Mouse (Mus musculus) adrenal gland, postnatal 36 days (tissue): ENCODE measurements around the gene Hist1h2af. TPM values are rescaled to one million over a fixed set of nuclear protein-coding genes. Genes with fewer than 3 reads are reported as not detected.
"Not testable (repeated sequence)": the region's sequence is repeated elsewhere in the genome, so short reads cannot be mapped to it uniquely, and the experiment has no call there.

Source experiments
- DNase-seq, 2 experiments: peaks; one replicate each; pipeline ENCODE4 v3.0.0; 2021; ENCODE audit warnings: mixed read lengths in 1 of 2
- total RNA-seq, 2 experiments: library from RNA; stranded (reverse); gene quantifications; 2 replicates each; pipeline ENCODE4 v1.2.3; 2021

Gene Hist1h2af
- total RNA-seq, 2 experiments from 2014 or later: 49.7 to 55.2 TPM

DNA sequence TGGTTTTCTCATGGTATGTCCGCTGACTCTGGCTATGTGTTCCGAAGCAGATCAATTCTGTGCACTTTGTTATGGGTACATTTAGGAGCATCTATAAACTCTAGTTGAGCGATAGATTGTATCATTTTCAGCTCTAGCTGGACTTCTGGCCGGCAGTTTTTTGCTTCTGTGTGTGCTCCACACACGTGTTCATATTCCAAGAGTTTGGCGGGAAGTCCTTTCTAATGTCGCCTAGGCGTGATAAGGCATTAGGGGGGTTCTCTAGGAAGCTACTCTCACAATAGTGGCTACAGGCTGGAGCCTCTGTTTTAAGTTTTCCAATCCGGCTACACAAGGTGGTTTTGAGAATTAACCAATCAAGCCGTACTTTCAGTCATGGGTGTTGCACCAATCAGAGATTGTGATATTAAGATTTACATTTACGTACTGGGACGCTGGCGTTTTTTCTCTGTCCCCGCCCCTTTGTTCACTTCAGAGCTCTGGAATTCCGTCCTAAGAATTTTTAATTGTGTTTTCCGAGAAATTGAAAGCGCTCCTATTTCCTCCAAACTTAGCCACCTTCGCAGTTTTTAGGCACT, 22.2 kb downstream of the Hist1h2af start:
- DNase-seq: peak; percentile 45 to 61

GRCm38 (mm10) chr13:23556906-23557305, 23.2 kb downstream of the Hist1h2af start:
- no peak for DNase-seq

DNA sequence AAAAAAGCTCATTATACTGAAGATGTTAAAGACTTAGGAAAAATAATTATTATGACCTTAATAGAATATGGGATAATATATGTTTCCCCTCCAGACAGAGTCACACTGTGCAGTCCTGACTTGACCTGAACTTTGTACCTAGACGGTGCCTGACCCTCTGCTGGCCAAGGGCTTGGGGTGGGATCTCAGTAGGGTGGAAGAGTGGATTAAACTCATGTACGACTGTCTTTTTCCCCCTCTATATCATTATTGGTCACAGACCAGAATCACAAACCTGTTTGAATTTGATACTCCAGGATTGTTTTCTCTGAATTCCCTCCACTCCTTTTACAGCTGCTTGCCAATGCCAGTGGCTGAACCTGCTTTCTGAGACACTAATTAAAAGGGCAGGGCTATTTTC, 27.0 kb downstream of the Hist1h2af start:
- DNase-seq: not testable (repeated sequence)

GRCm38 (mm10) chr13:23561531-23561882, 27.8 kb downstream of the Hist1h2af start:
- DNase-seq: not testable (repeated sequence)

DNA sequence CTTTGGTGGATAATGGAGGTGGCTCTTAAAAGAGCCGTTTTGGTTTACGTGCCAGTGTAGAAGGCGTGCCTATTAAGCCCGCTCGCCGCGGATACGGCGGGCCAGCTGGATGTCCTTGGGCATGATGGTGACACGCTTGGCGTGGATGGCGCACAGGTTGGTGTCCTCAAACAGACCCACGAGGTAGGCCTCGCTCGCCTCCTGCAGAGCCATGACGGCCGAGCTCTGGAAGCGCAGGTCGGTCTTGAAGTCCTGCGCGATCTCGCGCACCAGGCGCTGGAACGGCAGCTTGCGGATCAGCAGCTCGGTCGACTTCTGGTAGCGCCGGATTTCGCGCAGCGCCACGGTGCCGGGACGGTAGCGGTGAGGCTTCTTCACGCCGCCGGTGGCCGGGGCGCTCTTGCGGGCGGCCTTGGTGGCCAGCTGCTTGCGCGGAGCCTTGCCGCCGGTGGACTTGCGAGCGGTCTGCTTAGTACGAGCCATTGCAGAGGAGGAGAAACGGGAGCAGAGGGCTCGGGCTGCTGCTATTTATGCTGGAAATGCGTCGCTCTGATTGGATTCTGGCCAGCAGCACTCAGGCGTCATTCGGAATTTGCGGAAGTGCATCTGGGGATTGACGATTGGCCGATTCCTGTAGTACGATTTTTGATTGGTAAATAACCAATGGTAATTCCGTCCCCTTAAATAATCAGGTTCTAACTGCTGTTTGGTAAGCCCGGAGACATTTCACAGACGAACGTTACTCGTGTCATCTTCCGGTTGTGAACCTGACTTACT, 28.4 kb downstream of the Hist1h2af start, which contains the start of gene Hist1h3e:
Hist1h3e (minus strand) TSS at position 487 of the 777 bp plus-strand sequence.
- DNase-seq: peak; percentile 91 to 92

DNA sequence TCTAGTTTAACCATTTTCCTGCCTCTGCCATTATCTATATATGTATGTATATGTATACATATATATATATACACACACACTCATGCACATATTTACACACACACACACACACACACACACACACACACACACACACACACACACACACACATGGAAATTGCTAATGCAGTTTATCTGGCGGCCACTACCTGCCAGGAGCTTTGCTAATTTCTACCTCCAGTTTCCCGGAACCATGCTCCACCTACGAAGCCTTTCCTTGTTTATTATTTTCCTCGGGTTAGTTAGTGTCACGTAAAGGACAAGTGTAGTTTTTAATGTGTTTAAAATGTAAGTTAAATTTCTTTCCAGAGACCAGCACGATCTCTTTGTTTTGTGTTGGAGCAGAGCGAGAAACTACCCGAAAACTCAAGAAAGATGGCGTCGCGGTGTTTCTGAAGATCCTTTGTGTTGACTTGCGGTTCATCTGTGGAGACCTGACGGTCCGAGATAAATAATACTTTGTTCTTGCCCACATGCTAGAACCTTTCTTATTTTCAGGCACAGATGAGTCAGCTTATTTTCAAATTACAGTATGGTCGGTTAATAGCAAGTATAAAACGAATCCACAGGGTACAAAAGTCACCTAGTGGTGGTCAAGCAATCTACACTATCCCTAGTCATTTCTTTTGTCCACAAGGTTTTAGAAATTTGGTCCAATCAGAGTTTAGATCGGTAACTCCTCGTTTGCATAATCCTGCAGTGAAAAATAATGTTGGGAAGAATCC, 29.2 kb downstream of the Hist1h2af start:
- no peak for DNase-seq

- DNase-seq: no peak
Measured at GRCm38 (mm10) chr13:23564482-23564881, 30.8 kb downstream of the Hist1h2af start.

DNA sequence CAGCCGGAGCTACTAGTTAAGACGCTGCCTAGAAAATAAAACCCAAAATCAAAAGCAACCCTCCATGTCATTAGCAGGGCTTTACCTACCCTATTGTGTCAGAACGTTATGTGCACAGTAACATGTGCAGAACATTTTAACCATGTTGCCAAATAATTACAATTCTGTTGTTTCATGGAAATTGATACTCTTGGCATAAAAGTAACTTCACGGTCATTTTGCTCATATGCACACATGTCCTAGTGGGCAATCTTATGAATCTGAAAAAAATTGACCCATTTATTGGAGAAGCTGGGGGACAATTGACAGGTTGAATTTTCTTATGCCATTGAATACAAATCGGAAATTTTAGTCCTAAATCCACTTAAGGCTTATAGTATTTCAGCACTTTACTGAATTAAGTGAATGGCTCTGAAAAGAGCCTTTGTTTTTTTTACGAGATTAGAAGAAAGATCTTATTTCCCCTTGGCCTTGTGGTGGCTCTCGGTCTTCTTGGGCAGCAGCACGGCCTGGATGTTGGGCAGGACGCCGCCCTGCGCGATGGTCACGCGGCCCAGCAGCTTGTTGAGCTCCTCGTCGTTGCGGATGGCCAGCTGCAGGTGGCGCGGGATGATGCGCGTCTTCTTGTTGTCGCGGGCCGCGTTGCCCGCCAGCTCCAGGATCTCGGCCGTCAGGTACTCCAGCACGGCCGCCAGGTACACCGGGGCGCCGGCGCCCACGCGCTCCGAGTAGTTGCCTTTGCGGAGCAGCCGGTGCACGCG, 36.7 kb downstream of the Hist1h2af start:
- DNase-seq: not testable (repeated sequence)

- DNase-seq: peak; percentile 53
Measured at GRCm38 (mm10) chr13:23571022-23571503, 37.4 kb downstream of the Hist1h2af start, which contains the start of the genes Hist1h2ae and Hist1h2bg. TSS of gene Hist1h2ae (minus strand) at chr13:23571220. TSS of gene Hist1h2bg (plus strand) at chr13:23571396.

DNA sequence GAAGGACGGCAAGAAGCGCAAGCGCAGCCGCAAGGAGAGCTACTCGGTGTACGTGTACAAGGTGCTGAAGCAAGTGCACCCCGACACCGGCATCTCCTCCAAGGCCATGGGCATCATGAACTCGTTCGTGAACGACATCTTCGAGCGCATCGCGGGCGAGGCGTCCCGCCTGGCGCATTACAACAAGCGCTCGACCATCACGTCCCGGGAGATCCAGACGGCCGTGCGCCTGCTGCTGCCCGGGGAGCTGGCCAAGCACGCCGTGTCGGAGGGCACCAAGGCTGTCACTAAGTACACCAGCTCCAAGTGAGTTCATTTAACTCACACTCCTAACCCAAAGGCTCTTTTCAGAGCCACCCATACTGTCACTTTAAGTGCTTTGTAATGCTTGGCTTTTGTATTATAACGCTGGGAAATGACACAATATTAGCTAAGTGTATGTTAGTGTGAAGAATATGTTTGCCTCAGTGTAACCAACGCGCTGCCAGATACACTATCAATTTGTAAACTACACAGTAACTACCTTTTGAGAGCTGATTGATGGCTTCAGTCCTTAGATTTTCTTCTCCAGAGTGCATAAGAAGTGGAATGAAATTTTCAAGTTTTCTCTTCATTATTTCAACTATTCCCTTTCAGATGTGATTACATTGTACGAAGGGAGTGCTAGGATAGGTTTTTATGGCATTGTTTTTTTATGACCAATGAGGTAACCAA, 38.0 kb downstream of the Hist1h2af start:
- DNase-seq: not testable (repeated sequence)

- DNase-seq: no peak
Measured at GRCm38 (mm10) chr13:23572218-23573033, 38.7 kb downstream of the Hist1h2af start.

- DNase-seq: not testable (repeated sequence)
Measured at GRCm38 (mm10) chr13:23573034-23573897, 39.6 kb downstream of the Hist1h2af start.

DNA sequence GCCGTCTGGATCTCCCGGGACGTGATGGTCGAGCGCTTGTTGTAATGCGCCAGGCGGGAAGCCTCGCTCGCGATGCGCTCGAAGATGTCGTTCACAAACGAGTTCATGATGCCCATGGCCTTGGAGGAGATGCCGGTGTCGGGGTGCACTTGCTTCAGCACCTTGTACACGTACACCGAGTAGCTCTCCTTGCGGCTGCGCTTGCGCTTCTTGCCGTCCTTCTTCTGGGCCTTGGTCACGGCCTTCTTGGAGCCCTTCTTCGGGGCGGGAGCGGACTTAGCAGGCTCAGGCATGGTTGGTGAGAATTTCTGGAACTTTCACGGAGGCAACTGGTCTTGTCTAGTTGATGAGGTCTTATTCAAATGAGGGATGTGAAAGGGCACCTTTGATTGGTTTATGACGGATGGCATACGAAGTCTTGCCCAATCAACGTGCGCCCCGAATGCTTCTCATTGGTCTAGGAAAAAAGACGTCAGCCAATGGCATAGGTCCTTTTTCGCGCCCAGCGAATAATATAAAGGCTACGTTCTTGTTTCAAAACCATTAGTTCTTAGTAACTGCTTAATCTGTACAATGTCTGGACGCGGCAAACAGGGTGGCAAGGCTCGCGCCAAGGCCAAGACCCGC, 40.3 kb downstream of the Hist1h2af start, which contains the start of the genes Hist1h2bf and Hist1h2ad:
Hist1h2bf (minus strand) TSS at position 299 of the 627 bp plus-strand sequence.
Hist1h2ad (plus strand) TSS at position 484 of the 627 bp plus-strand sequence.
- peak; percentile 78 to 83 for DNase-seq

DNA sequence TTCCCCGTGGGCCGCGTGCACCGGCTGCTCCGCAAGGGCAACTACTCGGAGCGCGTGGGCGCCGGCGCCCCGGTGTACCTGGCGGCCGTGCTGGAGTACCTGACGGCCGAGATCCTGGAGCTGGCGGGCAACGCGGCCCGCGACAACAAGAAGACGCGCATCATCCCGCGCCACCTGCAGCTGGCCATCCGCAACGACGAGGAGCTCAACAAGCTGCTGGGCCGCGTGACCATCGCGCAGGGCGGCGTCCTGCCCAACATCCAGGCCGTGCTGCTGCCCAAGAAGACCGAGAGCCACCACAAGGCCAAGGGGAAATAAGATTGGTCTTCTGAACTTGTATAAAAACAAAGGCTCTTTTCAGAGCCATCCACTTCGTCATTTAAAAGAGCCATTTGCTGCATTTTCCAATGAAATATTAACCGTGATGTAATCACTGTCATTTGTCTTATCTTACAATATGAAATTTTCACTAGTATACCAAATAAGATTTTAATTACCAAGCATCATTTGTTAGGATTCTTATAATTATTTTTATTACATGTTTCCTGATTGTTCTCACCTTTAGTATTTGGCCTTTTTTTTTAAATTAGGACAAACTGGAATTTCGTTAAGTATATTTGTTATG, 41.0 kb downstream of the Hist1h2af start:
- DNase-seq: not testable (repeated sequence)

- no peak for DNase-seq
Measured at GRCm38 (mm10) chr13:23575271-23575851, 41.7 kb downstream of the Hist1h2af start, which contains the start of gene Hist1h3d. TSS of gene Hist1h3d (plus strand) at chr13:23575763.

- not testable (repeated sequence) for DNase-seq
Measured at GRCm38 (mm10) chr13:23575864-23576313, 42.2 kb downstream of the Hist1h2af start.

GRCm38 (mm10) chr13:23576351-23576881, 42.7 kb downstream of the Hist1h2af start:
- DNase-seq: no peak
